Mouse (Mus musculus): ENCODE data around the gene Ugt8a.
A peak's percentile ranks its signal among the peaks of the same experiment; 100 is the strongest.

GRCm38 (mm10) chr3:125849163-125849872 is 89.1 kb downstream of the Ugt8a start:
- peak; percentile 27; the same call in 1 of the 2 replicates for TF ChIP-seq CTCF (conservative IDR thresholded peaks at IDR 0.05; ENCODE audit: insufficient read depth, insufficient read length, low read depth, low read length)
- no peak for TF ChIP-seq POLR2A (IDR thresholded peaks at IDR 0.05; ENCODE audit: low read depth, low read length)
